Mouse (Mus musculus) heart, postnatal 4 days (tissue): ENCODE results near the gene Igf1. TPM values are rescaled to one million over a fixed set of nuclear protein-coding genes. Genes with fewer than 3 reads are reported as not detected.
A peak's percentile ranks its signal among the peaks of the same experiment; 100 is the strongest.

Experiments
- DNase-seq: peaks from one replicate; pipeline ENCODE4 v3.0.0; 2021
- total RNA-seq, 2 experiments: library from RNA; stranded (reverse); gene quantifications; 2 replicates each; pipeline ENCODE4 v1.2.3; 2021

Igf1 gene
- total RNA-seq, 2 experiments from 2014 or later, result 79.4 to 83.7 TPM

- peak; percentile 58 for DNase-seq
Measured at GRCm38 (mm10) chr10:87860181-87861103, 2.4 kb downstream of the Igf1 start.

GRCm38 (mm10) chr10:87861104-87861455 is 3.0 kb downstream of the Igf1 start:
- no peak for DNase-seq

DNA sequence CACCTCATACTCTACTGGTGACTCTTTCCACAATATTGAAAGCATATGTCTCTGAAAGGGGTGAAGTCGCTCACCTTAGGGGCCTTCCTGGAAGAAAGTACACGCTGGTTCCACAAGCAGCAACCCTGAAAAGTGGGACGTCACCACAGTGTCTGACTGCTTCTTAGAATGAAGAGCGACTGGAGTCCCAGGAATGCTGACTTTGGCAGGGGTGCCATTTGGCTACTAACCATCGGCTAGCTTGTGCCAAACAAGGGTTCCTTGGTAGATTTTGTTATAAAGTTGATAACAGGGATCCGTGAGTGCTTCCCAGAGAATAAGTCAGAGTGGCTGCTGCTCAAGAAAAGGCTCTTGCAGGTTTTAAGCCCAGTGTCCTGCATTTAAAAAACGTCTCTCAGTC is 4.8 kb downstream of the Igf1 start:
- peak; percentile 67 for DNase-seq

- DNase-seq, result no peak
Measured at GRCm38 (mm10) chr10:87863326-87863725, 5.3 kb downstream of the Igf1 start.

- no peak for DNase-seq
Measured at GRCm38 (mm10) chr10:87865712-87866111, 7.6 kb downstream of the Igf1 start.

GRCm38 (mm10) chr10:87866448-87866847 is 8.4 kb downstream of the Igf1 start:
- DNase-seq, result no peak

- no peak for DNase-seq
Measured at GRCm38 (mm10) chr10:87867217-87867616, 9.2 kb downstream of the Igf1 start.

DNA sequence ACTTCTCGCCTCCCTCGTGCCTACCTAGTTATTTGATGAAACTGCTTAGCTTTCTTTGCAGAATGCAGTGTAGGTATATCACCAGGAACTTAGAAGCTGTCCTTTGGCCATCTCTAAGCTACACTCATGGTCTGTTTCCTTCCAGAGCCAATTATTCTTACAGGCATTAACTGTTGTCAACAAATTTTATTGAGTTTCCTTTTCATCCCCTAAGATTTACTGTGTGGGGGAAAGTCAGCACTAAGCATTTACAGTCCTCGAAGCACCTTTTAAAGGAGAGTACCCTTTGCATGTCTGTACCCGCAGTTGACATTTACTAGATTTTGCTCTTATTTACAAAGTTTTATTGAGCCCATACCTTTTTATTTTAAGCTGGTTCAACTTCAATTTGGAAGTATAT is 9.6 kb downstream of the Igf1 start:
- no peak for DNase-seq

DNA sequence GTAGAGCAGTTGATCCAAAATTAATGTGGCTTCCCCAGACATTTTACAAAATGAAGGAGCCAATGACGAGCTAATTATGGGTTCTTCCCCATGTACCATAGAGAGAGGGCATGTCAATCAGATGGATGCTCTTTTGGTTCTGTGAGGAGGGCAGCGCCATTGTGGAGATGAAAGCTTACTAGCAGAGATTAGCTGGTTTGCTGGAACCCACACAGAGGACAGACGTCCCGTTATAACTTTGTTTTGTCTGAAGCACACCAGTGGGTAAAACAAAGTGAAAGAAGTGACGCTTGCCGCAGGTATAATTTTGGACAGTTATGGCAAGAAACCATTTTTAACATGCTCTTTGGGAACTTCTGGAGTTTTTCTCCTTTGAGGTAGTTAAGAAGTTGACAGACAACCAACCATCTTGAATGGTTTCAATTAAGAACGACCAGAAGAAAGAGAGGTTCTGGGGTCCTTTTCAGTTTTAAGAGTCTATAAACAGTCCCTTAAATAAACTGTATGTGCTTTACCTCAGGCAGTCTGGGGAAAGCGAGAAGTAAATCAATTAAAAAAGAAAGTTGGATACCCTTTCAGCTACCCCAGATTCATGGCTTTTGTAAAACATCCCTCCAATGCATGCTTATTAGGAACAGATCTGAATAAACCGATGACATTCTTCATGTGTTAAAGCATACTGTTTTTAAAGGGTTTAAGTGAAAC is 10.4 kb downstream of the Igf1 start:
- no peak for DNase-seq

GRCm38 (mm10) chr10:87869151-87869550 is 11.1 kb downstream of the Igf1 start:
- no peak for DNase-seq

DNA sequence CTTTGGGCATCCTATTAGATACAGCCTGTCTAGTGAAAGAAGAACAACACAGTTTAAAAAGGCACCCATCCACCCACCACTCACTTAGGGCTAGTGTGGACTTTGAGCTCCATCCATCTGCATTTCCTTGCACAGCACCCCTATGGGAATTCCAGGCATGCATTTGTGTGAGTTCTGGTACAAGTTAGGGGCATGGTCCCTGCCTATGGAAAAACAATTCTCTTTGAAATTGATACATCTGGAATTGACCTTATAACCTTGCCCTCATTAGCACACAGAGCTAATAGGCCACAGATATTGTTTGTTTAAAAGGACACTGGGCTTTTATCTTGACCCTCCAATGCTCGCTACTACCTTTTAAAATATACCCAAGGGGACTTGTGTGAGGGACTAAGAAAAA is 11.6 kb downstream of the Igf1 start:
- DNase-seq, result no peak

GRCm38 (mm10) chr10:87871863-87872647 is 14.0 kb downstream of the Igf1 start:
- DNase-seq, result no peak

DNA sequence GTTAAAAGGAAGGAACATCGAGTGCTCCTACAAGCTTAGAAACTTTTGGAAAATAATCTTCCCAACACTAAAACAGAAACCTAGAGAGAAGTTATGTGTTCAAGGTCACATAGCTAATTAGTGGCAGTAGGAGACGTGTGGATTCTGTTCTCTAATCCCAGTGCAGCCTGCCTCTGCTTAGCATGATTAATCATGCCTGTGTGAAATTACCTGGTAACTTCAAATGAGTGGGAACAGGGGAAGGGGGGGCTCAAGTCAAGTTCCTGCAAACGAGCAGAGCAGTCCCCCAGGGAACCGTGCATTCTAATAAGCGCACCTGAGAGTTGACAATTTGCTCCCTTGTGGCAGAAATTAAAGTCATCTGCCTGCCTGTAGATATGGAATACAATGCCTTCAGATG is 14.8 kb downstream of the Igf1 start:
- DNase-seq, result no peak

DNA sequence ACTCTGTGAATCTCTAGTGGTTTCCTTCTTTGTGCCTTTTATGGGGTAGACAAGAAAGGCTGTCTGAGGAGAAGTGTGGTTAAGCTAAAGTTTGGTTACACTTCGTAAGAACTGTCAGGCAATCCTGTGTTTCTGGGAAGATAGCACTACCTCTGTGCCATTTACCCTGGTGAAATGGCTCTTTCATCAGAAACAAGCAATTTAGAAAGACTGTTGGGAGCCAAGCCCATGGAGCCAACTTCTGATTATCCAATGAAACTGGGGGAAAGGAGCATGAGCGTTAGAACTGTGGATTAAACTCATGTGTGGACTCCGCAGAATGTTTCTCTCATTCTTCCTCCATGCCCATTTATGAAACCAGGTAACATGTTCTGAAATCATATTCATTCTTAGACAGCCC is 15.5 kb downstream of the Igf1 start:
- DNase-seq, result no peak

DNA sequence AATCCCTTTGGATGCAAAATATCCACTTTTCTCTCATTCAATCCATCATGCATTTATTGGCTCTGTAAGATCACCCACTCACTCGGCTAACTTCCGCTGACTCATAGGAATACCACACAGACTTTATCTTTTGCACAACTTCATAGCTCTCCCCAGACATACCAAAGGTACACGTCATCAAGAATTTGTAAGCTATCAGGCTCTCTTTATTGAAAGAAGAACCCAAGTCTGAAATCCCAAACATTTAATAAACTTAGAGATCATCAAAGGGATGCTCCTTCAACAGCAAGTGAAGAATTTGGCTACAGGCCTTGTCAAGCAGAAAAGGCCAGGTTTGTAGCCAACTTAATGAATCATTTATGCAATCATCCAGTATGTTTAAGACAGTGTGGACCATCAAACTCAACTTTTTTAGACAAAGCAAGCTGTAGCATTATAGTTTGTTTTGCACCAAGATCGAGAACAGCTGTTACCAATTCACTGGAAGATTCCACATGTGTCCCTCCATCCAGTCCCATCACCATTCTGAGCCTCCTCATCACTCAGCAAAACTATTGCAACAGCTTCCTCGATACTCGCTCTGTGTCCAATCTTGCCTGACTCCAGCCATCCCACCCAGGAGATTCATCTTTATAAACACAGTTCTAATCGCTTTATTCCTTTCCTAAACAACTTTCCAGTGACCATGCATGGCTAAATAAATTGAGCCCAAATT is 22.2 kb downstream of the Igf1 start:
- no peak for DNase-seq

- no peak for DNase-seq
Measured at GRCm38 (mm10) chr10:87885326-87886040, 27.4 kb downstream of the Igf1 start.

GRCm38 (mm10) chr10:87889850-87890249 is 31.8 kb downstream of the Igf1 start:
- DNase-seq, result no peak

DNA sequence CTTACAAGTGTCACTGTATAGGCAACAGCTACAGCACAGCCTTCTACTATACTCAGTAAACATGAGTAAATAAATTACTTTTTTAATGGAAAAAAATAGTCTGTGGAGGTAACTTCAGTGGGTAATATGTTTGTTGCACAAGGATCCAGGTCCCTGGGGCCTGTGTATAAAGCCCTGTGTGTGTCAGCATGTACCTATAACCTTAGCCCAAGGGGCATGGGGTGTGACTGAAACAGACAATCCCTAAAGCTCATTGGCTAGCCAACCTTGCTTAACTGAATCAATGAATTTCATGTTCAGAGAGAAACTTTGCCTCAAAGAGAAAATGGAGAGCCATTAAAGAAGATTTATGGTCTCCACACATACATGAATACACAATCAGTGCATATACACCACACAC is 34.2 kb downstream of the Igf1 start:
- DNase-seq, result no peak

DNA sequence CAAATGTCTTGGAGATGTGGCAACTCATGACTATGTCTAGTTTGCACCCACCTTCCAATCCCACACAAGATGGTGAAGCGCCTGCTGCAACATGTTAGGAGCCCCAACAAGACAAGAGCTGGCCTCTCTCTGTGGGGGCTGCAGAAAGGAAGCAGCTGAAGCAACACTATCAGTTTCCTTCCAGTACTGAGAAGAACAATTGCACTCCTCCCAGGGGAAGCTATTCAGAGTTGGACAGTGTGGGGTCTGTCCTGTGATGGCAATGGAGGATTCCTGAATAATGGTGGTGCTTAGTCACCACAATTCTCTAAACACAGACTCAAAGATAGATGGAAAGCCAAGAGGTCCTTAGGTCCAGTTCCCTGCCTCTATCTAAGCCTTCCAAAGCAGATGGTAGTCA is 35.2 kb downstream of the Igf1 start:
- DNase-seq, result peak; percentile 25

GRCm38 (mm10) chr10:87894461-87895120 is 36.5 kb downstream of the Igf1 start:
- no peak for DNase-seq

DNA sequence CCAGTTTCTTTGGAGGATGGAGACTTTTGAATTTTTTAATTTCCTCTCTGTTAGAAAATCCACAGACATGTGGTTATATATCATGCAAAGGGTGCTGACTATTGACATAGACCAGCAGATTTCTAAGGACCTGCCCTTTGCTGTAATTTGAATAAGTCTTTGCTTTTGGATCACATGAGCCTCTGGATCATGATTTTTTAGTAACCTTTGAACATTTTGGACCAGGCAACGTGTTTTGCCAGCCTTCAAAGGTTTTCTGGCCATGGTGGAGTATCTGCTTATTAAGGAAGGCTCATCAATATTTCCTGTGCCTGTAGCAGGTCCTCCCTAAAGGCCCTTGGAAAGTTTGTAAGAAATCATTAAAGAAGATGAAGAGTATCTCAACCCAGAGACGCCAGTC is 37.3 kb downstream of the Igf1 start:
- no peak for DNase-seq
